Mouse (Mus musculus): ENCODE data around the gene Tm7sf3. TPM values are rescaled to one million over a fixed set of nuclear protein-coding genes. Genes with fewer than 3 reads are reported as not detected.

Tm7sf3 gene
- polyA plus RNA-seq, 1 experiment from 2014 or later = 31.1 TPM

- no peaks in the 10 kb centered on the region for H3K9me3 ChIP-seq
- peak overlapping the region; percentile 90; the same call in 1 of the 2 replicates for H3K27ac ChIP-seq (replicated peaks)
- no peak for ATAC-seq (ENCODE audit: low read depth)
- 39% methylated on average over 11 of the region's 11 CpGs for WGBS
- H3K4me1 ChIP-seq (replicated peaks) = peaks cover 11% of the 10 kb centered on the region
- H3K9ac ChIP-seq = peak overlapping the region; percentile 87
- peak overlapping the region; percentile 90 for H3K4me2 ChIP-seq
- H3K27me3 ChIP-seq = no peaks in the 10 kb centered on the region
- peak overlapping the region; percentile 89 for H3K4me3 ChIP-seq
- no peaks in the 10 kb centered on the region for H3K36me3 ChIP-seq
Measured at GRCm38 (mm10) chr6:146643184-146643570, 553 bp upstream of the Tm7sf3 start.

- peak overlapping the region; percentile 90 for H3K4me2 ChIP-seq
- WGBS = 69% methylated on average over 11 of the region's 11 CpGs
- H3K27me3 ChIP-seq = no peaks in the 10 kb centered on the region
- peaks cover 11% of the 10 kb centered on the region for H3K4me1 ChIP-seq (replicated peaks)
- H3K4me3 ChIP-seq = peak overlapping the region; percentile 89
- peak; percentile 6; the same call in 1 of the 2 replicates for ATAC-seq (ENCODE audit: low read depth)
- peak overlapping the region; percentile 72 for H3K27ac ChIP-seq (replicated peaks)
- H3K36me3 ChIP-seq = no peaks in the 10 kb centered on the region
- H3K9me3 ChIP-seq = no peaks in the 10 kb centered on the region
- peak overlapping the region; percentile 67 for H3K9ac ChIP-seq
Measured at GRCm38 (mm10) chr6:146641621-146642210, 908 bp downstream of the Tm7sf3 start.

- Histone ChIP-seq H3K4me2 (no peak overlapping the region), H3K4me3 (no peak overlapping the region), H3K9me3 (no peaks in the 10 kb centered on the region), H3K27me3 (no peaks in the 10 kb centered on the region), H3K4me1 (replicated peaks) (peaks cover 11% of the 10 kb centered on the region), H3K9ac (no peak overlapping the region), H3K36me3 (no peaks in the 10 kb centered on the region), H3K27ac (replicated peaks) (no peak overlapping the region)
- no peak for ATAC-seq (ENCODE audit: low read depth)
- WGBS = 85% methylated on average over 6 of the region's 6 CpGs
Measured at GRCm38 (mm10) chr6:146640991-146641390, 1.6 kb downstream of the Tm7sf3 start.

GRCm38 (mm10) chr6:146640068-146640965 is 2.3 kb downstream of the Tm7sf3 start:
- no peak for ATAC-seq (ENCODE audit: low read depth)
- H3K4me1 ChIP-seq (replicated peaks) = peaks cover 11% of the 10 kb centered on the region
- no peaks in the 10 kb centered on the region for H3K27me3 ChIP-seq
- H3K27ac ChIP-seq (replicated peaks) = no peak overlapping the region
- 87% methylated on average over 7 of the region's 7 CpGs for WGBS
- H3K9me3 ChIP-seq = no peaks in the 10 kb centered on the region
- H3K4me2 ChIP-seq = no peak overlapping the region
- H3K9ac ChIP-seq = no peak overlapping the region
- no peak overlapping the region for H3K4me3 ChIP-seq
- H3K36me3 ChIP-seq = no peaks in the 10 kb centered on the region

GRCm38 (mm10) chr6:146636482-146636881 is 6.1 kb downstream of the Tm7sf3 start:
- no peak overlapping the region for H3K4me3 ChIP-seq
- peaks cover 25% of the 10 kb centered on the region for H3K4me1 ChIP-seq (replicated peaks)
- H3K9me3 ChIP-seq = no peaks in the 10 kb centered on the region
- no peak for ATAC-seq (ENCODE audit: low read depth)
- no peak overlapping the region for H3K4me2 ChIP-seq
- no peaks in the 10 kb centered on the region for H3K36me3 ChIP-seq
- H3K27me3 ChIP-seq = no peaks in the 10 kb centered on the region
- no peak overlapping the region for H3K9ac ChIP-seq
- no peak overlapping the region for H3K27ac ChIP-seq (replicated peaks)
- 91% methylated on average over 5 of the region's 5 CpGs for WGBS

- no peaks in the 10 kb centered on the region for H3K36me3 ChIP-seq
- no peak overlapping the region for H3K27ac ChIP-seq (replicated peaks)
- 0 out of 2 replicates have a peak overlapping the region, but pooled peaks have one; percentile 87 for H3K9ac ChIP-seq
- 63% methylated on average over 4 of the region's 4 CpGs for WGBS
- no peak overlapping the region for H3K4me3 ChIP-seq
- H3K4me1 ChIP-seq (replicated peaks) = peaks cover 25% of the 10 kb centered on the region
- no peaks in the 10 kb centered on the region for H3K27me3 ChIP-seq
- no peaks in the 10 kb centered on the region for H3K9me3 ChIP-seq
- H3K4me2 ChIP-seq = peak overlapping the region; percentile 67
- ATAC-seq (ENCODE audit: low read depth) = no peak
Measured at GRCm38 (mm10) chr6:146634759-146635606, 7.6 kb downstream of the Tm7sf3 start.

- H3K4me1 ChIP-seq (replicated peaks) = peaks cover 25% of the 10 kb centered on the region
- H3K4me3 ChIP-seq = peak overlapping the region; percentile 73
- H3K4me2 ChIP-seq = peak overlapping the region; percentile 67
- peak overlapping the region; percentile 87 for H3K27ac ChIP-seq (replicated peaks)
- no peaks in the 10 kb centered on the region for H3K36me3 ChIP-seq
- H3K27me3 ChIP-seq = no peaks in the 10 kb centered on the region
- under 1% methylated on average over 72 of the region's 82 CpGs for WGBS
- no peaks in the 10 kb centered on the region for H3K9me3 ChIP-seq
- ATAC-seq (ENCODE audit: low read depth) = peak; percentile 96
- H3K9ac ChIP-seq = peak overlapping the region; percentile 87
Measured at GRCm38 (mm10) chr6:146634015-146634722, 8.5 kb downstream of the Tm7sf3 start.

GRCm38 (mm10) chr6:146633629-146634014 is 9.0 kb downstream of the Tm7sf3 start:
- Histone ChIP-seq H3K9ac (peak overlapping the region; percentile 87), H3K36me3 (no peaks in the 10 kb centered on the region), H3K27me3 (no peaks in the 10 kb centered on the region), H3K27ac (replicated peaks) (peak overlapping the region; percentile 87), H3K4me2 (peak overlapping the region; percentile 67), H3K4me1 (replicated peaks) (peaks cover 25% of the 10 kb centered on the region), H3K9me3 (no peaks in the 10 kb centered on the region), H3K4me3 (peak overlapping the region; percentile 73)
- 15% methylated on average over 14 of the region's 14 CpGs for WGBS
- ATAC-seq (ENCODE audit: low read depth) = peak; percentile 59; the same call in 1 of the 2 replicates

GRCm38 (mm10) chr6:146633097-146633496 is 9.5 kb downstream of the Tm7sf3 start:
- Histone ChIP-seq H3K4me1 (replicated peaks) (peaks cover 25% of the 10 kb centered on the region), H3K27ac (replicated peaks) (no peak overlapping the region), H3K4me2 (peak overlapping the region; percentile 67), H3K9ac (peak overlapping the region; percentile 87), H3K27me3 (no peaks in the 10 kb centered on the region), H3K9me3 (no peaks in the 10 kb centered on the region), H3K36me3 (no peaks in the 10 kb centered on the region), H3K4me3 (peak overlapping the region; percentile 73)
- ATAC-seq (ENCODE audit: low read depth) = no peak
- WGBS = 43% methylated on average over 8 of the region's 8 CpGs

GRCm38 (mm10) chr6:146632403-146632802 is 10.2 kb downstream of the Tm7sf3 start:
- no peaks in the 10 kb centered on the region for H3K9me3 ChIP-seq
- no peak overlapping the region for H3K9ac ChIP-seq
- H3K4me2 ChIP-seq = no peak overlapping the region
- ATAC-seq (ENCODE audit: low read depth) = no peak
- peaks cover 25% of the 10 kb centered on the region for H3K4me1 ChIP-seq (replicated peaks)
- no peaks in the 10 kb centered on the region for H3K36me3 ChIP-seq
- H3K27ac ChIP-seq (replicated peaks) = no peak overlapping the region
- H3K27me3 ChIP-seq = no peaks in the 10 kb centered on the region
- no peak overlapping the region for H3K4me3 ChIP-seq
- WGBS = 75% methylated on average over 9 of the region's 9 CpGs

- Histone ChIP-seq H3K9ac (no peak overlapping the region), H3K4me1 (replicated peaks) (peaks cover 25% of the 10 kb centered on the region), H3K4me3 (no peak overlapping the region), H3K27ac (replicated peaks) (no peak overlapping the region), H3K27me3 (no peaks in the 10 kb centered on the region), H3K36me3 (no peaks in the 10 kb centered on the region), H3K9me3 (no peaks in the 10 kb centered on the region), H3K4me2 (no peak overlapping the region)
- ATAC-seq (ENCODE audit: low read depth) = no peak
- 66% methylated on average over 8 of the region's 8 CpGs for WGBS
Measured at GRCm38 (mm10) chr6:146631847-146632246, 10.8 kb downstream of the Tm7sf3 start.
